Mouse (Mus musculus) heart, embryonic 11.5 days (tissue): ENCODE results near the gene Slc4a11. TPM values are rescaled to one million over a fixed set of nuclear protein-coding genes. Genes with fewer than 3 reads are reported as not detected.

ENCODE experiments used
- ATAC-seq: fragments of 200-750 bp; cut with Nextera tagmentation; replicated peaks from 2 replicates; pipeline ENCODE4 v1.8.0; 2017; ENCODE audit warnings: moderate library complexity; ENCODE audit not compliant: insufficient number of reproducible peaks, low FRiP score, low TSS enrichment
- H3K27ac ChIP-seq: fragments of 300-500 bp; sonication (generic); 2 replicates; pipeline ENCODE4 v1.5.1; 2014; ENCODE audit warnings: mild to moderate bottlenecking, low read depth, low read length
- H3K27me3 ChIP-seq: fragments of 300-500 bp; sonication (generic); 2 replicates; pipeline ENCODE4 v1.6.1; 2014; ENCODE audit warnings: mild to moderate bottlenecking, low read length, mixed read lengths; ENCODE audit not compliant: control insufficient read depth, insufficient read depth
- H3K36me3 ChIP-seq: fragments of 300-500 bp; sonication (generic); 2 replicates; pipeline ENCODE4 v1.6.1; 2014; ENCODE audit warnings: mild to moderate bottlenecking, low read length, moderate library complexity, mixed read lengths; ENCODE audit not compliant: control insufficient read depth, insufficient read depth
- H3K4me1 ChIP-seq: fragments of 300-500 bp; sonication (generic); 2 replicates; pipeline ENCODE4 v1.6.1; 2014; ENCODE audit warnings: low read length; ENCODE audit not compliant: control insufficient read depth, insufficient read depth
- H3K4me2 ChIP-seq: fragments of 300-500 bp; sonication (generic); 2 replicates; pipeline ENCODE4 v1.6.1; 2014; ENCODE audit warnings: mild to moderate bottlenecking, moderate library complexity
- H3K4me3 ChIP-seq: fragments of 300-500 bp; sonication (generic); 2 replicates; pipeline ENCODE4 v1.5.1; 2014; ENCODE audit warnings: low read depth, low read length
- H3K9ac ChIP-seq: fragments of 300-500 bp; sonication (generic); 2 replicates; pipeline ENCODE4 v1.6.1; 2014; ENCODE audit warnings: mild to moderate bottlenecking, low read depth, low read length, moderate library complexity
- H3K9me3 ChIP-seq: fragments of 300-500 bp; sonication (generic); replicated peaks from 2 replicates; pipeline ENCODE4 v1.6.1; 2016; ENCODE audit warnings: low read length; ENCODE audit not compliant: control insufficient read depth
- WGBS: fragments of 180-500 bp; shearing (Covaris S2); extraction: QIAGEN DNeasy Blood & Tissue Kit; methylation state at CpG from one replicate; pipeline ENCODE4 v1.1.7; 2014; ENCODE audit not compliant: insufficient replicate concordance; 5-methylcytosine and 5-hydroxymethylcytosine counted together
- polyA plus RNA-seq: library from polyadenylated mRNA; unstranded; fragments of >200 nt; fragmentation: Nextera tagmentation; extraction: Ambion mirVana; gene quantifications from 2 replicates; pipeline ENCODE4 v1.2.1, GENCODE M21; 2014

Slc4a11 gene
- polyA plus RNA-seq, 1 experiment from 2014 or later, result 0.17 TPM

- ATAC-seq, result peak; percentile 56
- peak within 1 kb of the TSS; percentile 66 for H3K4me3 ChIP-seq
- under 1% methylated on average over 31 of the region's 31 CpGs for WGBS
Observed at GRCm38 (mm10) chr2:130667559-130667958, 29.8 kb downstream of the Slc4a11 start, which contains the start of gene Itpa. Gene Itpa (plus strand): TSS chr2:130667610.

GRCm38 (mm10) chr2:130664102-130664701 is 33.1 kb downstream of the Slc4a11 start, which contains the start of gene Ddrgk1:
Gene Ddrgk1 (minus strand): TSS chr2:130664659.
- peak; percentile 94 for ATAC-seq
- H3K9me3 ChIP-seq, result no peaks in the 10 kb centered on the region
- WGBS, result under 1% methylated on average over 40 of the region's 40 CpGs

More at GRCm38 (mm10) chr2:130667559-130667958, 29.8 kb downstream of the Slc4a11 start, which contains the start of gene Itpa:
- peak within 1 kb of the TSS; percentile 94 for H3K4me2 ChIP-seq
- H3K9ac ChIP-seq, result peak within 1 kb of the TSS; percentile 71
- peaks cover 15% of the 10 kb centered on the region for H3K4me1 ChIP-seq
- no peaks in the 10 kb centered on the region for H3K27me3 ChIP-seq
- peaks cover 5% of the 10 kb centered on the region; the same call in 1 of the 2 replicates for H3K36me3 ChIP-seq
- H3K9me3 ChIP-seq, result no peaks in the 10 kb centered on the region
- peak within 1 kb of the TSS; percentile 67 for H3K27ac ChIP-seq

DNA sequence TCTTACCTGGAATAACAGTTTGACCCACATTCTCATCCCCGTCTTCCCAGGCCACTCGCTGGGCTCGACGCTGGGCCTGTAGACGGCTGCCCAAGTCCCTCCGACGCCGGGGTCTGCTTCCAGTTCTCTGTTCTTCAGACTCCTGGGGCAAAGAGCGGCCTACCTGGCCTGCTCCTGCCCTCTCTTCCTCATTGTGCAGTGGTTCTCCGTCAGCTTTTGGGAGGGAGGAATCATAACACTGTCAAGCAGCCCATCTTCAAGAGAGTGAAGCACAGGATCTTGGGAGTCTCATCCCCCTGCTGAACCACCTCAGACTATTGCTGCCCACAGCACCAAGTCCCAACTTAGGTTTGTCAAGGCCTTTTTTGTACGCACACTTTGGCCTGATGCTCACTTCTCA is 34.0 kb downstream of the Slc4a11 start:
- no peak overlapping the region for H3K27ac ChIP-seq
- H3K4me1 ChIP-seq, result peaks cover 13% of the 10 kb centered on the region
- 86% methylated on average over 11 of the region's 11 CpGs for WGBS
- peaks cover 11% of the 10 kb centered on the region; the same call in 1 of the 2 replicates for H3K36me3 ChIP-seq
- H3K9me3 ChIP-seq, result no peaks in the 10 kb centered on the region
- peak overlapping the region; percentile 80 for H3K4me2 ChIP-seq
- peak overlapping the region; percentile 52 for H3K4me3 ChIP-seq
- H3K27me3 ChIP-seq, result no peaks in the 10 kb centered on the region
- H3K9ac ChIP-seq, result peak overlapping the region; percentile 35; the same call in 1 of the 2 replicates
- no peak for ATAC-seq

More at GRCm38 (mm10) chr2:130664102-130664701, 33.1 kb downstream of the Slc4a11 start, which contains the start of gene Ddrgk1:
- Histone ChIP-seq H3K27me3 (no peaks in the 10 kb centered on the region), H3K36me3 (peaks cover 11% of the 10 kb centered on the region; the same call in 1 of the 2 replicates), H3K27ac (peak within 1 kb of the TSS; percentile 95), H3K4me1 (peaks cover 15% of the 10 kb centered on the region), H3K4me2 (peak within 1 kb of the TSS; percentile 80), H3K9ac (peak within 1 kb of the TSS; percentile 87), H3K4me3 (peak within 1 kb of the TSS; percentile 52)

DNA sequence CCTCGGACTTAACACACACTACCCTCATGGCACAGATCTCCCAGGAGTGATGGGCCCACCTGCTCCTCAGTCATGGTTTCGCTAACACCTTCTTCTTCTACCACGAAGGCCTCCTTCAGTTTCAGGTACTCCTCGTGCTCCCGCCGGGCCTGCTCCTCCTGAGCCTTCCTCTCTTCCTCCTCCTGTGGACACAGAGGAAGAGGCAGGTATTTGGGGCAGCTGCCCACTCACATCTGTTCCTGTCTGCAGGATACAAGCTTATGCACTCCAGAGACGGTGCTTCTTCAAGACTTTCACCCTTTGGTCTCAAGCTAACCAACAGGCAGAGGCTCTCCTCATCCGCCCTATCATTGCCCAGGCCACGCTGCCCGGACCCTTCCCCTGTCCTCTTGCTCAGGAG is 38.8 kb downstream of the Slc4a11 start:
- 94% methylated on average over 10 of the region's 10 CpGs for WGBS
- H3K9ac ChIP-seq, result no peak overlapping the region
- H3K27ac ChIP-seq, result no peak overlapping the region
- no peaks in the 10 kb centered on the region for H3K9me3 ChIP-seq
- H3K4me2 ChIP-seq, result no peak overlapping the region
- peaks cover 31% of the 10 kb centered on the region for H3K36me3 ChIP-seq
- no peaks in the 10 kb centered on the region for H3K27me3 ChIP-seq
- H3K4me1 ChIP-seq, result peaks cover 6% of the 10 kb centered on the region
- ATAC-seq, result no peak
- no peak overlapping the region for H3K4me3 ChIP-seq

DNA sequence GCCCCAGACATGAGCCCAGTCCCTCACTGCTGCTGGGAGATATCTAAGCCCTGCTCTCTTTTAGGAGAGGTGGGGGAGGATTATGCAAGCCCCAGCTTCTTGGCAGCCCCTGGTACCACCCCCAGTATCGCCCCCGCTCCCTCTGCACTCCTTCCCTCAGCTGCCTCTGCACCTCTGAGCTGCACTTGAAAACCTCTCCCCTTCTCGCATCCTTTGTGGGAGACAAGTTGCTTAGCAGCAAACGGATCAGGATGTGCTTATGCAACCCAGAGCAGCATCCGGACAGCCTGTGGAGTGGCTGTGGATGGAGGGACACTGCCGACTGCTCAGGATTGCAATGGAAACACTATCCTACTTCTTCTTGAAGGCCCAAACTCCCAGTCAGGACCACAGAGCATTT is 39.8 kb downstream of the Slc4a11 start:
- no peak overlapping the region for H3K27ac ChIP-seq
- no peak for ATAC-seq
- no peaks in the 10 kb centered on the region for H3K9me3 ChIP-seq
- no peak overlapping the region for H3K4me2 ChIP-seq
- no peak overlapping the region for H3K9ac ChIP-seq
- WGBS, result 83% methylated on average over 6 of the region's 6 CpGs
- no peak overlapping the region for H3K4me3 ChIP-seq
- H3K4me1 ChIP-seq, result no peaks in the 10 kb centered on the region
- peaks cover 31% of the 10 kb centered on the region for H3K36me3 ChIP-seq
- no peaks in the 10 kb centered on the region for H3K27me3 ChIP-seq

GRCm38 (mm10) chr2:130656536-130656935 is 40.8 kb downstream of the Slc4a11 start:
- H3K4me2 ChIP-seq, result no peak overlapping the region
- no peak overlapping the region for H3K4me3 ChIP-seq
- H3K9ac ChIP-seq, result no peak overlapping the region
- H3K4me1 ChIP-seq, result no peaks in the 10 kb centered on the region
- H3K36me3 ChIP-seq, result peaks cover 28% of the 10 kb centered on the region
- H3K9me3 ChIP-seq, result no peaks in the 10 kb centered on the region
- no peak for ATAC-seq
- peak overlapping the region; percentile 76 for H3K27ac ChIP-seq
- H3K27me3 ChIP-seq, result no peaks in the 10 kb centered on the region
- WGBS, result 86% methylated on average over 9 of the region's 9 CpGs

DNA sequence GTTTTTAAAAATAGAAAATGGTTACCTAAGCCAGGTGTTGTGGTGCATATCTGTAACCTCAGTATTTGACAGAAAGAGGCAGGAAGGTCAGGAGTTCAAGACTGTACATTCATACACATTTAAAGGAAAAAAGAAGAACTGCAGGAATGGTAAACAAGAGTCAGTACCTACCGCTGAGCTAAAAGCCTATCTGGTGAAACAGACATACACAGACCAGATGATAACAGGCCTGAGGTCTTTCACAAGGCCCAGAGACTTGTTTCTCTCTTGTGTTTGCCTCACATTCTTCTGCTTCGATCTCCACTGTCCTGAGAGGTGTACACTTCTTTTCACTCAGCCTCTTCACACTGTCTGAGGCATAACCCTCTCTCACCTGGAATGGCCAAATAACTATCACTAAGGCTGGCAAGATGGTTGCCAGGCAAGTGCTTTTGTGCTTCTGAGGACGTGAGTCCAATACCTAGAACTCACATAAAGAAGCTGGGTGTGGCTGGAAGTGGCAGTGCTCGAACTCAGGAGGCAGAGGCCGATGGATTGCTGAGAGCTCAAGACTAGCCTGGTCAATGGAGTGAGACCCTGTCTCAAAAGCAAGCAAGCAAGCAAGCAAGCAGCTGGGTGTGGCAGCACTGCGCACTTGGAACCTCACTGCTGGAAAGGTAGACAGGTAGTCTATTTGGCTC is 41.5 kb downstream of the Slc4a11 start:
- no peak overlapping the region for H3K9ac ChIP-seq
- H3K4me3 ChIP-seq, result no peak overlapping the region
- peak; percentile 77 for ATAC-seq
- no peaks in the 10 kb centered on the region for H3K4me1 ChIP-seq
- H3K9me3 ChIP-seq, result no peaks in the 10 kb centered on the region
- H3K27ac ChIP-seq, result peak overlapping the region; percentile 76
- H3K36me3 ChIP-seq, result peaks cover 22% of the 10 kb centered on the region
- WGBS, result 77% methylated on average over 6 of the region's 6 CpGs
- H3K4me2 ChIP-seq, result no peak overlapping the region
- no peaks in the 10 kb centered on the region for H3K27me3 ChIP-seq

DNA sequence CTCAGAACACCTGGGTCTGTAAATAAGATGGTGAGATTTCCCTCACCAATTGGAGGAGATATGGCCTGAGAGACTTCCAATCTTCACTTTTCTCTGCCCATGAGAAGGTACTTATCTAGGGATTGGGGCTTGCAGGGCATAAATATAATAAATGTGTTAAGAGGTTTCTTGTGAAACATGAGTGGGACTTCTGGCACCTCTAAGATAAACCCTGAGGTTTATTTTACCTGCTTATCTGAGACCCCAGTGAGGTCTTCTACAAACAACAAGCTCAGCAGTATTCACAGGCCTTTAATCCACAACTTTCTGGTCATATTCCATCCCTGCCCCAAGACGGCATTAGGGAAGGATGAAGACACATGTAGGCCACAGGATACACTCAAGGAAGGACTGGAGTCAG is 43.6 kb downstream of the Slc4a11 start:
- Histone ChIP-seq H3K27ac (no peak overlapping the region), H3K36me3 (peaks cover 20% of the 10 kb centered on the region), H3K9ac (no peak overlapping the region), H3K4me3 (no peak overlapping the region), H3K4me2 (no peak overlapping the region), H3K9me3 (no peaks in the 10 kb centered on the region), H3K27me3 (no peaks in the 10 kb centered on the region), H3K4me1 (no peaks in the 10 kb centered on the region)
- ATAC-seq, result no peak
- WGBS, result 71% methylated on average over 1 of the region's 1 CpGs
